Mouse (Mus musculus) R1 (cell line): Measurements from ENCODE around the gene Sgta.
"Not testable (repeated sequence)": the region's sequence is repeated elsewhere in the genome, so short reads cannot be mapped to it uniquely, and the experiment has no call there.

Experiments
- DNase-seq: peaks from one replicate; pipeline ENCODE4 v3.0.0-alpha.2; 2018; ENCODE audit warnings: low read depth, low spot score

Gene Sgta

DNA sequence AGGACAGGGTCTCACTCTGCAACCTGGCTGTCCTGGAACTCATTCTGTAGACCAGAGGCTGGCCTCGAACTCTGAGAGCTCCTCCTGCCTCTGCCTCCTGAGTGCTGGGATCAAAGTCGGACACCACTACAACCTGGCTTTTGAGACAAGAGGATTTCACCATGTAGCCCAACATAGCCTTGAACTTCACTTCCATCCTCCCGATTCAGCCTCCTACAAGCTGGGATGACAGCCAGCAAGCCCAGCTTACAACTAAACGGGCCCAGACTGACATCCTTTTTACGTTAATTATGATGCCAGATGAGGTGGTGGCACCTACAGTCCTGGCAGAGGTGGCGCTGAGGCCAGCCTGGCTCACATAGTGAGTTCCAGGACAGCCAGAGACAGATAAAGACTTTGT, 1.1 kb downstream of the Sgta start:
- DNase-seq: no peak

DNA sequence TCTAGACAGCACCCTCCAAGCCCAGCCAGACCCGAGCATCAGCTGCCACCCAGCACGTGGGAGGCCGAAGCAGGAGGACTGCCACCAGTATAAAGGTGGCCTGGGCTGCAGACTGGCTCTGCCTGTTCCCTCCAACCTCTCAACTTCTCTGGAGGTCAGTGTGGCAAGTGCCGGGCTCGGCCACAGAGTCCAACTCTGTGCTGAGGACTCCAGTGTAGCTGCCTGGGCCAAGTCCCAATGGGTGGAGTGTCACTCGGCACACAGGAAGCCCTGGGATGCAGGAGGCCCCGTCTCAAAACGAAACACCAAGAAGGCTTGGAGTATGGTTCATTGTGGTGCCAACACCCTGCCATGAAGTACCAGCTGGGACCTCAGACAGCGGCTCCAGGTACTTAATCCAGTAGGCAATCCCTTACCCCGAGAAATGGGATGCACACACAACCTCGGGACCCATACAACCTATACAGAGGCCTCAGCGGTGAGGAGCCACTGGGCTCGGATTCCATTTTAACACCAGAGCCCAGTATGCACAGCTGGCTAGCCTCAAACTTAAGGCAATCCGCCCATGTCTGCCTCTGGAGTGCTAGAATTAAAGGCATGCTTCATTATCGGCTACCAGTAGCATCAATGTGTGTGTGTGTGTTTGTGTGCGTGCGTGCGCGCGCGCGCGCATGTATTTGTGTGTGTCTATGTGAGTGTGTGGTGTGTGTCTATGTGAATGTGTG, 2.4 kb downstream of the Sgta start:
- DNase-seq: no peak

DNA sequence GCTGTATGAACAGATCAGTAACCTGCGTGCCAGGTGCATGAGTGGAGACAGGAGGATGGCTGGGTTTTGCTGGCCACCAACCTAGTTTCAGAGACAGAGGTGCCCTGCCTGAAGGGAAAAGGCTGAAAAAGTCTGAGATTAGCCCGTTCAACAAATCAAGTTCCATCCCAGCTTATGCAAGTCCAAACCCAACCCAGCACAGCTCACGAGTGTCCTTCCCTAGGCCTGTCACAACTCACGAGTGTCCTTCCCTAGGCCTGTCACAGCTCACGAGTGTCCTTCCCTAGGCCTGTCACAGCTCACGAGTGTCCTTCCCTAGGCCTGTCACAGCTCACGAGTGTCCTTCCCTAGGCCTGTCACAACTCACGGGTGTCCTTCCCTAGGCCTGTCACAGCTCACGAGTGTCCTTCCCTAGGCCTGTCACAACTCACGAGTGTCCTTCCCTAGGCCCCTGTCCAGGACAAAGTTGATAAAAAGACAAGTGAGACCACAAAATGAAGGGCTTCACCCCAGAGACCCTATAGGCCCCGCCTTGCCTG, 4.1 kb downstream of the Sgta start:
- not testable (repeated sequence) for DNase-seq

DNA sequence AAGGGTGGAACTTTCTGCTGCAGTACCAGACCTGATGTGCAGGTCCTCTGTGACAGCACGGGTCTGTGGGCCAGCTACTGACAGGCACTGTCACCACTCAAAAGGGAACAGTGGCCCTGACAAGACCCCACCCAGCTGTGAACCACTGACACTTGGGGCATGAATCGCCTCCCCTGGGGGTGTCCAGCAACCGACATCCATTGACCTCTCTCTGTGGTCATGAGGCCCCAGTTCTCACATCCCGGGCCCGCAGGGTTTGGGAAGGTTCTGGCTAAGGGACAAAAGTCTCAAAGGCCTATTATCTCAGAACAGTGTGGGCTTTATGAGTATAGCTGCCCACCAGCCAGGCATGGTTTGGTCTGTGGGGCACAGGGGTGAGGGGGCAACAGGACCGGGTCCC, 4.8 kb downstream of the Sgta start:
- no peak for DNase-seq

DNA sequence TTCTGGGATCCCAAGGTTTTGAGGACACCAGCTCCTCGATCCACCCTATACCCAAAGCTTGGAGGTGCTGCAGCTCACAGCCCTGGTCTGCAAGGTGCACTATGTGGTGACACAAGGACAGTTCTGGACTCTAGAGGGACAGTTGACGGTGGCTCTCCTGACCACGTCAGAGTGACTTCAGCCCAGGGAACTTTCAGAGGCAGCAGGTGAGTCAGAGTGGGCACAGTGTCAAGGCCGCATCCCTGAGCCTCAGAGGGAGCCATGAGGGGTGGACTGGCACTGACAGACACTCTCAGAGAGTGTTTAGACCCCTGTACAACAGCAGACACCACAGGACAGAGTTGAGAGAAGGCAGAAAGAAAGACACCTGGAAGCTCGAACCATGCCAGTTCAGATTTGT, 7.4 kb downstream of the Sgta start:
- no peak for DNase-seq

DNA sequence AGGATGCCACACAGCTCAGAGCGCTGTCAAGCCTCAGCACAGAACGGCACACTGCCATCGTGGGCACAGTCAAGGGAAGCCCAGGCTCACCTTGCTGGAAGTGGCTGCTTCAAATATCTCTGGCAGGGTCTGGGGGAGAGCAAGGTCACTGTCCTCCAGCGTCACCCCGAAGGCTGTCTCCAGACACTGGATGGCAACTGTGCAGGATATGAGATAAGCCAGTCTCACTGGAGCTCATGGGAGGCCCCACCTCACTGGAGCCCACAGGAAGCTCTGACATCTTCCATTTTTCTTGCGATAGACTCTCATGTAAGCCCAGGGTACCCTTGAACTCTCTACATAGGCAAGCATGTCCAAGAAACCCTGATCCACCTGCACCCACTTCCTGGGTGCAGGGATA, 8.8 kb downstream of the Sgta start:
- no peak for DNase-seq

DNA sequence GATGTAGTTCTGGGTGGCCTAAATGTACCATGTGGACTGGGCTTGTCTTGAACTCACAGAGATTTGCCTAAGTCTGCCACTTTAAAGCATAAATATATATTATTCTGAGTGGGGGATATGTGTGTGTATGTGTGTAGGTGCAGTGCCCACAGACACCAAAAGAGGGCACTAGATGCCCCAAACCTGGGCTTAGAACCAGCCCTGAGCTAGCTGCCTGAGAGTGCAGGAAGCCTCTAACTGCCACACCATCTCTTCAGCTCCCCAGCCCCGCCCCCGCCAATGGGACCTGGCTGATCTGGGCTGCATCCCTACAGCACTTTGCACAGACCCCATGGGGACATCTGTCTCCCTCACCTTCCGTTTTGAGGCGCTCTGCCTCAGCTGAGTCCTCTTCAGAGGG, 9.3 kb downstream of the Sgta start:
- DNase-seq: peak; percentile 66

DNA sequence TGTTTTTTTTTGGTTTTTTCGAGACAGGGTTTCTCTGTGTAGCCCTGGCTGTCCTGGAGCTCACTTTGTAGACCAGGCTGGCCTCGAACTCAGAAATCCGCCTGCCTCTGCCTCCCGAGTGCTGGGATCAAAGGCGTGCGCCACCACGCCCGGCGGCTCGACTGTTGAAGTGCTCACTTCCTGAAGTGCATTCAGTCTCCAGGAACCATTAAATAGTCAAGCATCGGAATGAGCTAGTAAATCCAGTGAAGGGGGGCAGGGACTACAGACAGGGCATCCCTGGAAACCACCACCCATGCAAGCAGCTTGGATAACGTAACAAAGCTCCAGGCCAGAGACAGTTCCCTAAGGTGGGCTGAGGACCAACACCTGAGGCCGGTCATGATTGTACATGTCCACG, 14.7 kb downstream of the Sgta start:
- DNase-seq: peak; percentile 29

DNA sequence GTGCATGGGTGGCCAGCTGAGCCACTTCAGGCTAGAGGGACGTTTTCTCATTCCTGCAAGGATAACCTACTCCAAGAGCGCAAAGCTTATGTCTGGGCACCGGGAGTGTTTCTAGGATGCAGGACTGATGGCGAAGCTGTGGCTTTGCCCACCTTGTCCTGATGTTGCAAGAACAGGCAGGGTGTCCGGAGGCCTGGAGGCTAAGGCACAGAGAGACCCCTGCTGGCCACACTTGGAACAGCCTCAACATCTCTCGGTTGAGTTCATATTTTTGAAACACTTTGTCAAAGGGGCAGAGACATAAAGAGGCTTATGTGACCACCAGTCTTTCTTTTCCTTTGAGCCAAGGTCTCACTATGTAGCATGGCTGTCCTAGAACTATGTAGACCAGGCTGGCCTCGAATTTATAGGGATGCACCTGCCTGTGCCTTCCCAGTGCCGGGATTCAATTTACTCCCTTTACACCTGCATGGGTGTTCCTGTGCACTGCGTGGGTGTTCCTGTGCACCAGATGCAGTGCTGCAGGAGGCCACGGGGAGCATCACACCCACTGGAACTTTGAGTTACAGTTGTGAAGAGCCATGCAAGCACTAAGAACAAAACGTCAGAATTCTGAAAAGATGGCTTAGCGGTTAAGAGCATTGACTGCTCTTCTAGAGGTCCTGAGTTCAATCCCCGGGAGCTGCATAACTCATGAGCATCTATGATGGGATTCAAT, 18.4 kb downstream of the Sgta start:
- peak; percentile 80 for DNase-seq

DNA sequence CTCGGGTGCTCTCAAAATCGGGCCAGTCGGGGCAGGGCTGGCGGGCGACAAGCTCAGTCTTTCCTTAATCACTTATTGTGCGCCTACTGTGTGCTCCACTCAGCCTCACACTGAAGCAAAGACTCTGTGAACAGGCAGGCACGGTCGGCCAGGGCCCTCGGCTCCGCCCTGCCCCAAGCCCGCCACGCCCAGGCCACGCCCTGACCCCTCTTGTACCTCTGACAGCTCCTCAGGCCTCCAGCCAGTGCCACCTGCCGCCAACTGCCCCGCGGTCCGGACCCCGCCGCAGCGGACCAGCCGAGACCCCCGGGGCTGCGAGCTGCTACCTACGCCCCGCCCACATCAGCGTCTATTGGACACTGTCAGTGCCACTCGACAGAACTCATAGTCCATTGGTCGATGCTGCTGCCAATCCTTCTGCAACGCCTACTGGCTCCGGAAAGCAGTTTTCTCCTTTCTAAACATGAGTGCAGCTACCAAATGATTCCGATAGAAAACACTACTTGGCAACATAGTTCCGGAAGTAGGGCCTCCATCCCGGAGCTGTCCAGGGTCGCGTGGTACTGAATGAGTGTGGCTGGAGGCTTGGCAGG, 22.9 kb downstream of the Sgta start, which contains the start of gene Slc39a3:
TSS of gene Slc39a3 (minus strand) at position 439 of the 593 bp plus-strand sequence.
- DNase-seq: peak; percentile 100

DNA sequence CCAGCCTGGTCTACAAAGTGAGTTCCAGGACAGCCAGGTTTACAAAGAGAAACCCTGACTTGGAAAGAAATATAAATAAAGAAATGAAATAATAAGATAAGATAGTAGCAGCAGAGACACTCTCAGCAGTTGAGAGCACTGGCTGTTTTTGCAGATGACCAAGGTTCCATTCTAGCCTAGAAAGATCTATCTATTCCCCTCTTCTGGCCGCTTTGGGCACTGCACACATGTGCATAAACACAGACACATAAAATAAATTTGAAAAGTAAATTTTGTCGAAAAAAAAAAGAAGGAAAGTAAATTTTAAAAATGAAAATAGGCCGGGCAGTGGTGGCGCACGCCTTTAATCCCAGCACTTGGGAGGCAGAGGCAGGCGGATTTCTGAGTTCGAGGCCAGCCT, 23.7 kb downstream of the Sgta start:
- peak; percentile 60 for DNase-seq

DNA sequence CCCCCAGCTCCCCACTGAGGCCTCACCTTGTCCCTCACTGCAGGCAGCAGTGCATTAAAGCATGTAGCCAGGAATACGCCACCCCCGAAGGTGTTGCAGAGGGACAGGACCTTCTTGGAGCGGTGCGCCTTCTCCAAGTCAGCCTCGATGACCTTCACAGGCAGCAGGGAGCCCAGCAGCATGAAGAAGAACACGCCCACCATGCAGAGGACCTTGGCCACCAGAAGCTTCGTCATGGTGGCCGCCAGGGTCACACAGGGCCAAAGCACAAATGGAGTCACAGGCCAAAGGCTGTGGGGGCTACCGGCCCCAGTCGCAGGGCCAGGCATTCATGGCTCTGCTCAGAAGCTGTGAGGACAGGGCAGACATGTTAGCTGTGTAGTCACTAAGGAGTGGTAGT, 26.4 kb downstream of the Sgta start:
- no peak for DNase-seq

DNA sequence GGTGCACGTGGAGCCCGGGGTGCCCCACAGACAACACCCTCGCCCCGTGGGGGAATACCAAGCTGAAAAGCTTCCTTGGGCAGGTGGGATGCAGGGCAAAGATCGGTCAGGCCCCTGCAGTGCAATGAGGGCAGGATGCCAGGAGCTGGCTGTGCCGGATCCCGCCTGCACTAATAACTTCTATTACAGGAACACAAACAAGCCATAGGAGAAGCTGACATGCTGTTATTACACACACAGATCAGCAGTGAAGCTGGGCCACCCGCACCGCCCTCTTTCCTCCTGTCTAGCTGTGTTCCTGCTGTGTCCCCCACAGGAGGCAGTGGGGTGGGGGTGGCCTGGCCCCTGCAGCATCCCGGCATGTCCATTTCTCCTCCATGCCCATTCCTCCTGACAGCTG, 30.9 kb downstream of the Sgta start:
- no peak for DNase-seq

DNA sequence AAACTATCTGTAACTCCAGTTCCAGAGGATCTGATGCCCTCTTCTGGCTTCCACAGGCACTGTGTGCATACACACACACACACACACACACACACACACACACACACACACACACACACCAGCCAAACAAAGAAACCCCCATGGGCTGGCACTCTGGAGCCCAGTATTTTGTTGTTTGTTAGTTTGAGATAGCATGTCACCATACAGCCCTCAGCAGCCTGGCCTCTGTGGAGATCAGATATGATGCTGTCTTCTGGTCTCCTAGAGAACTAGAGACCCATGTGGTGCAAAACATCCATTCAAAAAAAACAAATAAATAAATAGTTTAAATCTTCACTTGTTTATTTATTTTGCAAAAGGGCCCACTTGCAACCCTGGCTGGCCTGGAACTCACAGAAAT, 31.8 kb downstream of the Sgta start:
- DNase-seq: no peak

DNA sequence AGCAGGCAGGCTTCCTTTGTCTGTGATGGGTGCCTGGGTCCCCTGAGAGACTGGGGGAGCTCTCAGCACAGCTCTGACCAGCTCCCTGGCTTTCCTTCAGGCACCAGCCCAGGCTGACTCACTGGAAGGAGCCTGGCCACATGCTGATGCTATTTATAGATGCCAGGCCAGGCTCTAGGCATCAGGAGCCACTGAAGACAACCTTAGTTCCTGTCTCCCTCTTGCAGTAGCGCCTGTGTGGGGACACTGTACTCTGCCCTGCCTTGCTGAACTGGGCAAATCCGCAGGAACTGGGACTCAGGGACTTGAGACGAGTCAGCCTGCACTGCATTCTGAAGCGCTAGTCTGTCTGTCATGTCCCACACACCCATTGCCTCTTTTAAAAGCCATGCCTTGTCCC, 32.6 kb downstream of the Sgta start:
- DNase-seq: no peak

DNA sequence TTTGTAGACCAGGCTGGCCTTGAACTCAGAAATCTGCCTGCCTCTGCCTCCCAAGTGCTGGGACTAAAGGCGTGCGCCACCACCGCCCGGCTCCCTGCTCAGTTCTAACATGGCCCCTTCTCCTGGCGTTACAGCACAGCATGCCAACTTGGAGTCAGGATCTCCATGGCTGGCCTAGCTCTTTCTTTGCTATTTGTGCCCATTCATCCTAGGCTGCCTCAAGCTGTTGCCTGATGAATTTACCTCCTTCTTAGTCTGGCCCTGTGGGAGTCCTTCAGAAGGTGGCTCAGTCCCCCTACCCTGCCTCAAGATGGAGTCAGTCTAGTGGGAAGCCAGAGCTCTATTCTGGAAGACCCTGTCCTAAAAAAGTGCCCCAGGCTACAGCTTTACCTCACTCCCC, 33.1 kb downstream of the Sgta start:
- no peak for DNase-seq

DNA sequence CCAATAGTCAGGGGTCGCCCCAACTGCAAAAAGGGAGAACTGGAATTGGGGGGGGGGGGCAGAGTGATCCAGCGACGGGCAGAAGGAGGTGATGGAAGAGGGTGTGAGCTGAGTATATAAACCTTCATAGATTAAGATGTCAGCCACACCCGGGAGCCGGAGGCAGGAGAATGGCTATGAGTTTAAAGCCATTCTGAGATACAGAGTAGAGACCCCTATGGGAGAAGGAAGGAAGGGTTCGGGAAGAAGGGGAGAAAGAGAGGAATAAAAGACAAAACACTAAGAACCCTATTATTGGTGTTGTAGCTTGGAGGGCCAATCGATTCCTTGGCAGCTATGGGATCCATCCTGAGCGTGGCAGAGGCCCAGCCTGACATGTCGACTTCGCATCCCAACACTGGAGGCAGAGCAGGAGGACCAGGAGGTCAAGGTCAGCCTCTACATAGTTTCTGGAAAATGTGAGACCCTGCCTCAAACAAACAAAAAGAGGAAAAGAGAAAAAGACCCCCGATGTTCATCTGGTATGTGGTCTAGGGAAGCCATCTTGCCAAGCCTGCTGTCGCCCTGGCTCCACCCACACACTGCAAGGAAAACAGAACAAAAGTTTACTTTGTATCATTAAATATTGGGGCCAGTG, 34.2 kb downstream of the Sgta start, which contains the start of gene Diras1:
TSS of gene Diras1 (minus strand) at position 24 of the 637 bp plus-strand sequence.
- DNase-seq: no peak

DNA sequence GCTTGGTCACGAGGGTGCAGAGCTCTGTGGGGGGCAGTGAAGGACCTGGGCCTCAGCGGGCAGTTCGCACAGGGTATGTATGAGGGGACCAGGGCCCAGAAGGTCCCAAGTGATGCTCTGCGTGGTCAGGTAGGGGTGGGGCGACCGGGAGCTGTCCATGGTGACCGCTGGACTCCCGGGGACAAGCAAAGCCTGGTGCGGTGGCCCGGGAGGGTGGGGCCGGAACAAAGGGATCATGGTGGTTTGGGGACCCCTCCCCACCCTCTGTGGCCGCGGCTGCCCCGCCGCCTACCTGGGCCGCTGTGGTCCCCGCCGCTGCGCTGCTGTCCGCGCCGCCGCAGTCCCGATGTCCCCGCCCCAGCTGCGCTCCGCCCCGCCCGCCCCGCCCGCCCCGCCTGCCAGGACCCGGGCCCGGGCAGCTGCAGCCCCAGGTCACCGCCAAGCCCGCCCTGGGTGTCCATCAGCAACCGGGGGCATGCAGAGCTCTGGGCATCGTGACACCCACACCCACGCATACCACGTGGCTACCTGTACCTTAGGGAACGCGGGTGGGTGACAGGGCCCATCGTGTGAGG, 34.8 kb downstream of the Sgta start:
- DNase-seq: no peak

DNA sequence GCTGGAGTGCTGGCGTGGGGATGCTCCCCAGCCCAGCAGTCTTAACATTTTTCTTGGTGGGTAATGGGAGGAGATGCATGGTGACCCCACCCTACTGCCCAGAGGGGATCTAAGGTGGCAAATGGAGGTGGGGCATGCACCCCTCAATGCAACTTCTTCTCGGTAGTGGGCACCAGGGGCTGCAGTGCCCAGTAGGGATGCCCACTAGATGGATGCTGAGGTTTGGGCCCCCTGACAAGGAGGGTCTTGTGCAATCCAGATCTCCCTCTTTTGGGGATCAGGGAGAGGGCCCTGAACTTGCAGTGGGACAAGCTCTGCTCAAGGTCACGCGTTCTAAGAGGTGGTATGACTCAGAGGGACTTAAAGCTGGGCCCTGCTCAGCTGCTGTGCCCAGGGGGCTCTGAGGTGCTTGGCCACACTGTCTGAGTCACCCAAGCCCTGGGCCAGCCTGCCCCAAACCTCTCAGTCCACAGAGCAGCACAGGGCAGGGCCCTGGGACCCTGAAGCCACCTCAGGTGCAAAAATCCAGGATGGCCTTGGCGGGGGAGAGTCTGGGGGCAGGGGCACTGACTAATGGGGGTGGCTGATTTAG, 35.5 kb downstream of the Sgta start:
- DNase-seq: no peak

DNA sequence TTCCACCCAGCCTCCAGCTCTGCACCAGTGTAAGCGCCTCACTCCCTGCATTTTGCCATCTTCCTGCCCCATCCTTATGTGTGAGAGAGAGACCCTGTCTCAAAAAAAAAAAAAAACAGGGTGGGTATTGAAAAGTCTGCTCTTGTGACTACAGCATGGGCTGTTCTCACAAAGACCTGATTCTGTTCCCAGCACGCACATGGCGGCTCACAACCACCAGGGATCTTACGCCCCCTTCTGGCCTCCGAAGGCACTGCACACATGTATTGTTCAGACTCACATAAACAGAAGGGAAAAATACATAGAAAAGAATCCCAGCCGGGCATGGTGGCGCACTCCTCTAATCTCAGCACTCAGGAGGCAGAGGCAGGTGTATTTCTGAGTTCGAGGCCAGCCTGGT, 37.2 kb downstream of the Sgta start:
- DNase-seq: peak; percentile 93

DNA sequence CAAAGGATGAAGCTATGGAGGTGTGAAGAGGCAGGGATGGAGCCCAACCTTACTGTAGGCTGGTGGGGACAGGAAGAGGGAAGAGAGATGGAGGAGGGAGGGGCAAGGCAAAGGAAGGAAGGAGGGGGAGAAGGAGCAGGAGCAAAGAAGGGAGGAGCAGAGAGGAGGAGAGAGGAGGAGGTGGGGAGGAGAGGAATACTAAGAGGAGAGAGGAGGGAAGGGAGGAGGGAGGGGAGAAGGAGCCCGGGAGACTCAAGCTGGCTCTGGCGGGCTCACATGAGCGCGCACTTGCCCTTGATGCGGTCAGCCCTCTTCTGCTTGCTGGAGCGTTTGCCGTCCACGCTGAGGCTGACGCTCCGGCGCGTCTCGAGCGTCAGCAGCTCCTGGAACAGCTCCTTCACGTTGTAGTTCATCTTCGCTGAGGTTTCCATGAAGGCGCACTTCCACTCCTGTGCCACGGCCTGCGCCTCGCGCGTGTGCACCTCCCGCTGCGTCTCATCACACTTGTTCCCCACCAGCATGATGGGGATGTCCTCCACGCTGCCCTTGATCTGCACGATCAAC, 38.4 kb downstream of the Sgta start:
- peak; percentile 61 for DNase-seq
